8 mouse cellular contexts compared by ENCODE assay signal in genomic region chr1:91413030-91413506, GRCm38 (mm10). TPM values are rescaled to one million over a fixed set of nuclear protein-coding genes. Genes with fewer than 3 reads are reported as not detected.
DNase-seq lines count a peak whose midpoint lies in the region; ATAC-seq lines count a peak whose summit lies in the region.

No protein-coding gene starts in this region.

- H3K27me3 ChIP-seq in intestine, embryonic 16.5 days (replicated peaks; ENCODE audit: control insufficient read depth, insufficient read depth, low read length): no peaks in the 10 kb centered on the region
- peaks cover 25% of the 10 kb centered on the region; the same call in 1 of the 2 replicates for H3K27me3 ChIP-seq in midbrain, embryonic 10.5 days (ENCODE audit: low read depth, poor library complexity, severe bottlenecking)

- WGBS in intestine, embryonic 16.5 days: under 1% methylated on average over 34 of the region's 34 CpGs
- under 1% methylated on average over 34 of the region's 34 CpGs for WGBS in midbrain, embryonic 10.5 days

- peaks cover 4% of the 10 kb centered on the region; the same call in 1 of the 2 replicates for H3K36me3 ChIP-seq in intestine, embryonic 16.5 days (ENCODE audit: control insufficient read depth, insufficient read depth, low read length)
- H3K36me3 ChIP-seq in midbrain, embryonic 10.5 days: peaks cover 12% of the 10 kb centered on the region

- peak overlapping the region; percentile 90 for H3K4me3 ChIP-seq in intestine, embryonic 16.5 days (ENCODE audit: low read length)
- peak overlapping the region; percentile 84 for H3K4me3 ChIP-seq in midbrain, embryonic 10.5 days

- H3K27ac ChIP-seq in intestine, embryonic 16.5 days (ENCODE audit: low read length): peak overlapping the region; percentile 94
- peak overlapping the region; percentile 98 for H3K27ac ChIP-seq in midbrain, embryonic 10.5 days (replicated peaks)

- peak; percentile 96 for DNase-seq in adrenal gland, postnatal 10 days
- peak; percentile 95 for DNase-seq in embryo, embryonic 9.5 days (ENCODE audit: extremely low spot score)
- peak; percentile 84 to 94 for DNase-seq in gastrocnemius, postnatal 4 days (ENCODE audit: low spot score in 2 of 2)
- peak; percentile 87 to 89 for DNase-seq in left cerebral cortex, postnatal 36 days (ENCODE audit: low spot score in 2 of 2)
- DNase-seq in midbrain, embryonic 10.5 days (ENCODE audit: low spot score): peak; percentile 98
- peak; percentile 92 to 93 for DNase-seq in right cerebral cortex, postnatal 36 days (ENCODE audit: low spot score in 2 of 2)
- peak; percentile 92 for DNase-seq in urinary bladder, postnatal 4 days (ENCODE audit: low spot score in 2 of 2)

- peaks cover 26% of the 10 kb centered on the region for H3K4me1 ChIP-seq in intestine, embryonic 16.5 days (ENCODE audit: control insufficient read depth, insufficient read depth, low read length)
- peaks cover 67% of the 10 kb centered on the region for H3K4me1 ChIP-seq in midbrain, embryonic 10.5 days

- H3K9ac ChIP-seq in intestine, embryonic 16.5 days (ENCODE audit: low read depth, low read length): peak overlapping the region; percentile 92

- peak overlapping the region; percentile 96 for H3K4me2 ChIP-seq in intestine, embryonic 16.5 days (ENCODE audit: low read depth, low read length)

- no peaks in the 10 kb centered on the region for H3K9me3 ChIP-seq in intestine, embryonic 16.5 days (ENCODE audit: control insufficient read depth, low read length)
- H3K9me3 ChIP-seq in midbrain, embryonic 10.5 days (replicated peaks): no peaks in the 10 kb centered on the region

- ATAC-seq in intestine, embryonic 16.5 days: peak; percentile 96

- intact Hi-C loops in left cerebral cortex, postnatal 36 days (cut with DNase I): no loop called here

RNA-seq across cellular contexts. Expression of gene Hes6, which starts 0.8 kb away (rescaled TPM):
- 100 to 1,000 TPM in 1 of 2 experiments, 10 to 100 TPM in 1; 49.5 to 137 TPM for total RNA-seq in adrenal gland, postnatal 10 days (2021)
- total RNA-seq in gastrocnemius, postnatal 4 days (2021): 10 to 100 TPM; 31.2 to 37.4 TPM
- 98.7 and 105 TPM in 2 replicates for polyA plus RNA-seq in intestine, embryonic 16.5 days (2015; fragmentation: Nextera tagmentation; extraction: Ambion mirVana)
- total RNA-seq in left cerebral cortex, postnatal 36 days (2021): 10 to 100 TPM; 14.9 to 18.8 TPM
- 213 and 329 TPM in 2 replicates for polyA plus RNA-seq in midbrain, embryonic 10.5 days (2016; fragmentation: Nextera tagmentation; extraction: Ambion mirVana)

RNA-seq across cellular contexts. Expression of gene Ilkap, which starts 14.5 kb away (rescaled TPM):
- 10 to 100 TPM; 82.9 to 83.7 TPM for total RNA-seq in adrenal gland, postnatal 10 days (2021)
- total RNA-seq in gastrocnemius, postnatal 4 days (2021): 10 to 100 TPM; 65.7 to 71.3 TPM
- polyA plus RNA-seq in intestine, embryonic 16.5 days (2015; fragmentation: Nextera tagmentation; extraction: Ambion mirVana): 102 and 112 TPM in 2 replicates
- total RNA-seq in left cerebral cortex, postnatal 36 days (2021): 10 to 100 TPM; 54.5 to 62.4 TPM
- polyA plus RNA-seq in midbrain, embryonic 10.5 days (2016; fragmentation: Nextera tagmentation; extraction: Ambion mirVana): 173 and 177 TPM in 2 replicates

RNA-seq across cellular contexts. Expression of gene Per2, which starts 46.1 kb away (rescaled TPM):
- 10 to 100 TPM; 15.6 to 37.9 TPM for total RNA-seq in adrenal gland, postnatal 10 days (2021)
- total RNA-seq in gastrocnemius, postnatal 4 days (2021): 1 to 10 TPM; 7.2 to 8.6 TPM
- 8.9 and 11.7 TPM in 2 replicates for polyA plus RNA-seq in intestine, embryonic 16.5 days (2015; fragmentation: Nextera tagmentation; extraction: Ambion mirVana)
- total RNA-seq in left cerebral cortex, postnatal 36 days (2021): 10 to 100 TPM; 28.9 to 37.8 TPM
- 2.5 and 4.0 TPM in 2 replicates for polyA plus RNA-seq in midbrain, embryonic 10.5 days (2016; fragmentation: Nextera tagmentation; extraction: Ambion mirVana)

RNA-seq across cellular contexts. Expression of gene Erfe, which starts 46.8 kb away (rescaled TPM):
- total RNA-seq in adrenal gland, postnatal 10 days (2021): 1 to 10 TPM; 1.0 to 2.2 TPM
- 1 to 10 TPM in 1 of 2 experiments, under 1 TPM in 1; 0.88 to 2.2 TPM for total RNA-seq in gastrocnemius, postnatal 4 days (2021)
- polyA plus RNA-seq in intestine, embryonic 16.5 days (2015; fragmentation: Nextera tagmentation; extraction: Ambion mirVana): 7.1 and 9.0 TPM in 2 replicates
- under 1 TPM; 0.14 to 0.76 TPM for total RNA-seq in left cerebral cortex, postnatal 36 days (2021)
- 0.42 and 1.2 TPM in 2 replicates for polyA plus RNA-seq in midbrain, embryonic 10.5 days (2016; fragmentation: Nextera tagmentation; extraction: Ambion mirVana)

Comparison
In these comparisons a context has a peak if more than half of its experiments do, and no peak if none do; other contexts are left out.
1. Peak in every context shown above with its lines: DNase-seq, ATAC-seq, H3K4me3 ChIP-seq and H3K27ac ChIP-seq.